Mouse (Mus musculus) mesoderm, embryonic 11.5 days (tissue): ENCODE measurements at regions not wholly inside any gene's neighbourhood (a gene's known extent, or its start where the extent isn't known, plus 50 kb on each side); places are given as distances from the start of the nearest gene placed in this dataset.
A peak's percentile ranks its signal among the peaks of the same experiment; 100 is the strongest.

ENCODE experiments used
- DNase-seq: peaks from one replicate; pipeline ENCODE4 v3.0.0-alpha.2; 2012; ENCODE audit warnings: low read depth, low spot score

GRCm38 (mm10) chr12:80018086-80018485 lies 94.7 kb downstream of the Zfp36l1 start:
- no peak for DNase-seq

DNA sequence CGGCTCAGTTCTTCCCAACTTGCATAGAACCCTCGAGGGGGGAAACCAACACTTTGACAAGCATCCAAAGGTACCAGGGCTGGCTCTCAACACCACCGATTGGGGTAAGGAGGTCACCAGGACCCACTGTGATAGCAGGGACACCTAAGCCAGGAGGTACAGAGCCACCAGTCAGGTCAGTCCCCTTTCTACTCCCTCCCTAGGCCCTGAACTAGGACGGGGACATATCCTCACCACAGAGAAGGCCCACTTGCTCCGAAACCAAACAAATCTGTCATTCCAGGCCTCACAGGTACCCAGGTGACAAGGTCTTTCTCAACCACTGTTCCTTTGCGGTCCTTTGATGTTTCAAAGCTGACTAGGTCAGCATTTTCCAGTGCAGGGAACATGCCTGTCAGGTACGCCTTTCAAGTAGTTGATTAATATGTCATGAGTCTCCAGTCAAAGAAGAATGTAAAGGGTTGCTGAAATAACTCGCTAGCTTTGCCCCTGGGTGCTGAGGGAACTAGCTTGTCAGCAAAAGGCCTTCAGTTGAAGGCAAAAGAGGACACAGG lies 95.4 kb downstream of the Zfp36l1 start:
- no peak for DNase-seq

- DNase-seq: no peak
Observed at GRCm38 (mm10) chr12:80015938-80016337, 96.9 kb downstream of the Zfp36l1 start.

GRCm38 (mm10) chr12:80014598-80014983 lies 98.2 kb downstream of the Zfp36l1 start:
- DNase-seq: no peak

DNA sequence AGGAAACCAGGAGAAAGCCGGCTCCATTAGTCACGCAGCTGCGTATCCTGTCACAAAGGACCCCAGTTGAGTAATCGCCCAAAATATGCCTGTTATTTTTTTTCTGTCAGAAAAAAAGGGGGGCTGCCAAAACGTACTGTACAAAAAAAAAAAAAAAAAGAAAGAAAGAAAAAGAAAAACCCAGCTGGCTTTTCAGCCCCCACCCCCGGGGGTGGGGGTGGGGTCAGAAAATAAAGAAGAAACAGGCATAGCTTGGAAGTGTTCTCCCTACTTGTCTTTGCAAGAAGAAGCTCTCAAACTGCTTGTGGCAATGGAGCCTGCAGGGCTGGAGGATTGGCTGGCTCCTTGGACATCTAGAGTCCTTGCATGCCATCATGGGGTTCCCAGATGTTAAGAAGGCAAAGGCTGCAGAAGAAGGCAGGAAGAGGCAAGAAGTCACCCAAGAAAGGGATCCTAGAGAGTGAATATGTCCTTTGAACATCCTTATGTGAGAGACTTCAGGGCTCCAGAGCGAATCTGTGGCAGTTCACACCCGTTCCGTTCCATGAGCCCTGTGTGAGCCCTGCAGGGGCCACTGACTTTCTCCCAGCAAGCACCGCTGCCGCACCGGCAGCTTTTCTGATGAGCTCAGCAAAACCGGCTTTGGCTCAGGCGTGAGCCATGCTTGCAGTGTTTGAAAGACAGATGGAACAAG lies 98.8 kb downstream of the Zfp36l1 start:
- peak; percentile 53 for DNase-seq

DNA sequence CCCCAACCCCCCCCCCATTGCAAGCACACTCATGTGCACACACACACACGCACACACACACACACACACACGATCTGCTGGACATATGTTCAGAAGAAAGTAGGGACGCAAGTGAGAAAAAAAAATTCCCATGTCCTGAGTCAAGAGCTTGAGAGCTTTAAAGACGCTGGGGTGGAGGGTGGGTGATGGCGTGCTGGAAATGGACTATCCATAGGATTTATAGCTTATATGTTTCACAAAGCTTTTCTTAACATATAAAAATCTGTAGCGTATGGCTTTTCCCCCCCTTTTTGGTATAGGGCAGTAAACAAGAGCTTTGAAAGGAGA lies 99.3 kb downstream of the Zfp36l1 start:
- no peak for DNase-seq

GRCm38 (mm10) chr12:80011916-80012315 lies 100.9 kb downstream of the Zfp36l1 start:
- DNase-seq: no peak

- DNase-seq: no peak
Observed at GRCm38 (mm10) chr12:80010947-80011346, 101.9 kb downstream of the Zfp36l1 start.

DNA sequence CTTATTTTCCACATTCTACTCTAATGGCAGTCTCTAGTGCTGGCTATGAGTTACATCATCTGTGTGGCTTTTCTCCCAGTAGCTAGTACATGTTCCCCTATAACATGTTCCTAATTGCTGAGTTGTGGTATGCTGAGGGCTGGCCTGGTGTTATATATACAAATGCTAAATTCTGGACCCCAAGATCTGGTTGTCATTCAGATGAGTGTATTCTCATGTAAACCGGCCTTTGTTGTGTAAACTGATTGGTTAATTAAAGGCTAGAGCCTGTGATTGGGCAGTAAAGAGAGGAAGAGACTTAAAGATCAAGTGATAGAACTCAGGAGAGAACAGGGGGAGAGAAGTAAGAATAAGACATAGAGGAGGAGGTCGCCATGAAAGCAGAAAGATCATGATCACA lies 102.6 kb downstream of the Zfp36l1 start:
- DNase-seq: no peak

DNA sequence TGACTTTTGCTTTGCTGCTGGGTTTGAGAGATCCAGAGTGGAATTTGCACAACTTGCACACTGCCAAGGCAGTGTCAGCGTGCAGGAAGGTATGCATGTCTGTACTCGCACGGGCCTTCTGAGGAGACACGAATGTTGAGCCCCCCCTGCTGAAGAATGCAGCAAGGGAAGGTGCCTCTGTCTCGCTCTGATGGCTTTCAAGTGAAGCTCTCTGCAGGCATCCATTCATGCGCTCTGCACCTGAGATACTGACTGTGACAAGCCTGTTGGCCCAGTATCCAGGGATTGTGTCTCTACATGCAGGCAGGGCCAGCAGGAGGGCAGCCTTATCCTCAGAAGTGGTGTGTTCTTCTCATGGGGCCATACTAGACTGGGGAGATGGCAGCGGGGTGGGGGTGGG lies 105.0 kb downstream of the Zfp36l1 start:
- no peak for DNase-seq

- no peak for DNase-seq
Observed at GRCm38 (mm10) chr12:80005227-80005919, 107.4 kb downstream of the Zfp36l1 start.

DNA sequence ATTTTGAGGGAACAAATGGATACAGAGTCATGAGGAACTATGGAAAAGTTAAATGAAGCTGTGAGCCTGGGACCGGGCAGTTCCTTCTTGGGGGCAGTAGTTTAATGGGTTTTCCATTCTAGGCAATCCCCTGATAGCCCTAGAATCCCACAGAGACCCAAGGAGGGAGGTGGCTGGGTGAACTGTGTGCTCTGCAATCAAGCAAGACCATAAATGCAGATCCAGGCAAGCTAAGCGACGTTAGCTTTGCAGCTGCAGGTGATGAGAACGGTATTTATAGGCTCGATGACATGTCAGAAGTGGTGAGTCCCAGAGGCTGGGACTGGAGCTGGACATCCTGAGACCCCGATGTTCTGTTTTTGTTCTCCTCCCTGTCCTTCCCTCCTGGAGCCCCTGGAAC lies 108.2 kb downstream of the Zfp36l1 start:
- DNase-seq: no peak

- DNase-seq: no peak
Observed at GRCm38 (mm10) chr12:80003486-80003885, 109.3 kb downstream of the Zfp36l1 start.

- DNase-seq: no peak
Observed at GRCm38 (mm10) chr12:80002474-80003125, 110.2 kb downstream of the Zfp36l1 start.

GRCm38 (mm10) chr12:80001794-80002193 lies 111.0 kb downstream of the Zfp36l1 start:
- no peak for DNase-seq

DNA sequence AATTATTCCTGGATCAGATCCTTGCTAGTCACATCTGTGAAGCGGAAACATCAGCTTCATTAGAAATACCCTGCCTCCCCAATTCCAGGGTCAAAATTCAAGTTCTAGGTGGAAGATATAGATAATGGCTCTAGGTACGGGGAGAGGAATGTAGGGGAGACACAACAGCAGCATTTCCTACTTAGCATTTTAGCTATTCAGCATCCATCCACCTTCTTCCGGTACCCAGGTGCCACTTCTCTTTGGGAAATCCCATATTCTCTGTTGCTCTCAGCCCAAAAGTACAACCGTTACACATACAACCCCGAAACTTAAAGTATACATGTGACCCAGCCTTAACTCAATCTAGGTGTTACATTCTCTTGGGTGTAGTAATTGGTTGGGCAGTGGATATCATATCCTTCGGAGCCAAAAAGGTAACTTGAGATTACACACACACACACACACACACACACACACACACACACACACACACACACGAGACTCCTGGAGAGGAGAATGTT lies 112.9 kb downstream of the Zfp36l1 start:
- DNase-seq: no peak

- no peak for DNase-seq
Observed at GRCm38 (mm10) chr12:79998788-79999187, 114.0 kb downstream of the Zfp36l1 start.

DNA sequence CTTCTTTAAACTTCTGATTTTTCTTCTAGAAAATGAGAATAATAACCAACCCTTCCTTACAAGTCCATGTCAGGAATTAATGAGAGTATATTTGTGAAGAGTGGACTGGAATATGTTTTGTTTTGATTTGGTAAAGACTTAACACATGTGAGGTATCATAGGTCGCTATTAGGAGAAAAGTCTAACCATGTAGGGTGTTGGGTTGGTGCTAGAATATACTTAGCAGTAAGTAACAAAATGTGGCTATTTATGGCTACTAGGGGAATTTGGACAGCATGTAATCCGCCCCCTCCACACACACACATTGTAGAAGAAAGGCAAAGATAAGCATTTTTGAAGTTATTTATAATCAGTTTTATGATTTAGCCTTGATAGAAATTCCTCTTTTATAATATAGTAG lies 114.5 kb downstream of the Zfp36l1 start:
- DNase-seq: no peak

GRCm38 (mm10) chr12:79997201-79997600 lies 115.6 kb downstream of the Zfp36l1 start:
- DNase-seq: no peak

DNA sequence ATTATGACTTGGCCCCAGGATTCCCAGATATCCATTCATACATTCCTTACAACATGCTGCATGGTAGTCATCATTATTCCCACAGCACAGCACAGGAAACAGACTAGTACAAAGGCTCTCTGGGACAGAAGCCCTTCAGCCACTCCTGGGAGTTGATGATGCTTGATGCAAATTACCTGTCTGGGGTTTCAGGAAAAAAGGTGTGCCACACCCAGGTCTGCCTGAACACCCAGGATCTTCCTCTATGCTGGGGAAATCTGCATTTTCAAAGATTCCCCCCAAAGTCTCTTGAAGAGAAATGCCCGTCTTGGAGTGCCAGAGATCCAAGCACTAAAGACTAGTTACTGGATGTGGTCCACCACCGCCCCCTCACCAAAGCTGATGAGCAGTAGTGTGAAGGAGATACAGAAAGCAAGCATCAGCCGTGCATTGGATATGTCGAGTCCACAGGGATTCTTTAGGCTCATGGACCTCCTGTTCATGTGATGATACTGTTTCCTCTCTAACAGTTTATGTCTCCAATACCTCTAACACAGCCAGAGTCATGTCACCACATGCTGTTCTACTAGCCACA lies 117.2 kb downstream of the Zfp36l1 start:
- no peak for DNase-seq

GRCm38 (mm10) chr12:79993821-79994571 lies 118.8 kb downstream of the Zfp36l1 start:
- peak; percentile 59 for DNase-seq
